Mouse (Mus musculus) neural tube, embryonic 12.5 days (tissue): ENCODE measurements at regions not wholly inside any gene's neighbourhood (a gene's known extent, or its start where the extent isn't known, plus 50 kb on each side); places are given as distances from the start of the nearest gene placed in this dataset.

ENCODE experiments used
- ATAC-seq: fragments of 200-750 bp; cut with Nextera tagmentation; 2 replicates; pipeline ENCODE4 v1.8.0; 2017; ENCODE audit warnings: low read depth, mild to moderate bottlenecking, moderate TSS enrichment, moderate library complexity; ENCODE audit not compliant: low FRiP score
- H3K27ac ChIP-seq: fragments of 300-500 bp; sonication (generic); 2 replicates; pipeline ENCODE4 v1.5.1; 2016
- H3K27me3 ChIP-seq: fragments of 300-500 bp; sonication (generic); replicated peaks from 2 replicates; pipeline ENCODE4 v1.6.1; 2016; ENCODE audit warnings: mild to moderate bottlenecking
- H3K36me3 ChIP-seq: fragments of 300-500 bp; sonication (generic); 2 replicates; pipeline ENCODE4 v1.6.1; 2016; ENCODE audit warnings: mild to moderate bottlenecking
- H3K4me1 ChIP-seq: fragments of 300-500 bp; sonication (generic); 2 replicates; pipeline ENCODE4 v1.6.1; 2016
- H3K4me2 ChIP-seq: fragments of 300-500 bp; sonication (generic); replicated peaks from 2 replicates; pipeline ENCODE4 v1.6.1; 2016; ENCODE audit warnings: mild to moderate bottlenecking
- H3K4me3 ChIP-seq: fragments of 300-500 bp; sonication (generic); 2 replicates; pipeline ENCODE4 v1.5.1; 2016
- H3K9ac ChIP-seq: fragments of 300-500 bp; sonication (generic); 2 replicates; pipeline ENCODE4 v1.6.1; 2016; ENCODE audit warnings: mild to moderate bottlenecking
- H3K9me3 ChIP-seq: fragments of 300-500 bp; sonication (generic); 2 replicates; pipeline ENCODE4 v1.6.1; 2016; ENCODE audit warnings: mild to moderate bottlenecking
- WGBS: fragments of 180-500 bp; shearing (Covaris S2); methylation state at CpG from one replicate; pipeline ENCODE4 v1.1.7; 2016; 5-methylcytosine and 5-hydroxymethylcytosine counted together

- ATAC-seq = no peak
- Histone ChIP-seq H3K9me3 (no peaks in the 10 kb centered on the region), H3K27ac (no peak overlapping the region), H3K9ac (no peak overlapping the region), H3K27me3 (no peaks in the 10 kb centered on the region), H3K4me3 (no peak overlapping the region), H3K4me1 (no peaks in the 10 kb centered on the region), H3K36me3 (no peaks in the 10 kb centered on the region), H3K4me2 (no peak overlapping the region)
- 65% methylated on average over 4 of the region's 4 CpGs for WGBS
Observed at GRCm38 (mm10) chr15:5513146-5513545, 269.2 kb upstream of the Ptger4 start.

DNA sequence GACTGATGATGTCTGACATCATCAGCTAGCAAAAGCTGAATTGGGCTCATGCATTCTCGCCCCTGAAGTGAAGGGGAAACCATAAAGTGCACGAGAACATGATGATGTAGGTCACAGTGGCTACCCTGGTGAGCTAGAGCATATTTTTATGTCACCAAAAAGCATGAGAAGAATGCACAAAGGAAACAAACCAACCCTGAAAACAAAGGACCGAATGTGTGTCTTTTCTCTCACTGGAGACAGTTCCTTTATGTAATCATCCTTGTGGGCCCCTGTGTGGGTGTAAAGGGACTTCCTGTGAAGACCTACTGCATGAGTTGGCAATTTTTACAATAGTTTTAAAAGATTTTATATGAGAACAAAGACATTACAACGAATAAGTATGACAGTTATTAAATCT is 270.2 kb upstream of the Ptger4 start:
- no peaks in the 10 kb centered on the region for H3K9me3 ChIP-seq
- no peak overlapping the region for H3K27ac ChIP-seq
- H3K4me1 ChIP-seq = no peaks in the 10 kb centered on the region
- H3K36me3 ChIP-seq = no peaks in the 10 kb centered on the region
- 56% methylated on average over 4 of the region's 4 CpGs for WGBS
- ATAC-seq = no peak
- H3K27me3 ChIP-seq = no peaks in the 10 kb centered on the region
- H3K9ac ChIP-seq = no peak overlapping the region
- no peak overlapping the region for H3K4me3 ChIP-seq
- no peak overlapping the region for H3K4me2 ChIP-seq

GRCm38 (mm10) chr15:5517244-5517966 is 273.4 kb upstream of the Ptger4 start:
- WGBS = 82% methylated on average over 10 of the region's 10 CpGs
- no peak overlapping the region for H3K4me3 ChIP-seq
- H3K27me3 ChIP-seq = no peaks in the 10 kb centered on the region
- H3K4me2 ChIP-seq = no peak overlapping the region
- no peaks in the 10 kb centered on the region for H3K4me1 ChIP-seq
- no peak for ATAC-seq
- no peaks in the 10 kb centered on the region for H3K9me3 ChIP-seq
- H3K27ac ChIP-seq = no peak overlapping the region
- no peaks in the 10 kb centered on the region for H3K36me3 ChIP-seq
- no peak overlapping the region for H3K9ac ChIP-seq

GRCm38 (mm10) chr15:5519552-5519951 is 275.6 kb upstream of the Ptger4 start:
- no peaks in the 10 kb centered on the region for H3K4me1 ChIP-seq
- no peak for ATAC-seq
- 84% methylated on average over 2 of the region's 2 CpGs for WGBS

DNA sequence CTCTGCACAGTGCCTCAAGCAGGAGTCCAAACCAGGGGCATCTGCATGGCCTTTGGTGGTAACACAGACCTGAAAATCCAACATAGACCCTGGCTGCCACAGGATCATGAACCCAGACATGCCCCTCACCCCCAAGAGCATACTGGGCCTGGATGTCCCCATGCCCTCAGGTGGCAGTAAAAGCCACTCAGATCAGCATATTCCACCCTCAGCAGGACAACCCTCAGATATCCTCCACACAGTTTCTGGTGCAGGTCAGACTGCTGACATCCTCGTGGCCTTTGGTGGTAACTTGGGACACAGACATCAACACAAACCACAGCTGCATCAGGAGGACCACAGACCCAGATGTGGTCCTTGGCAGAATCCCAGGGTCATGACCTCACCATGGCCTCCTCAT is 276.0 kb upstream of the Ptger4 start:
- H3K9ac ChIP-seq = no peak overlapping the region
- no peaks in the 10 kb centered on the region for H3K4me1 ChIP-seq
- no peak overlapping the region for H3K4me3 ChIP-seq
- WGBS = 87% methylated on average over 1 of the region's 1 CpGs
- no peaks in the 10 kb centered on the region for H3K9me3 ChIP-seq
- no peaks in the 10 kb centered on the region for H3K36me3 ChIP-seq
- H3K27me3 ChIP-seq = no peaks in the 10 kb centered on the region
- no peak overlapping the region for H3K4me2 ChIP-seq
- ATAC-seq = no peak
- H3K27ac ChIP-seq = no peak overlapping the region

More at GRCm38 (mm10) chr15:5519552-5519951, 275.6 kb upstream of the Ptger4 start:
- no peak overlapping the region for H3K4me2 ChIP-seq
- H3K9ac ChIP-seq = no peak overlapping the region
- no peak overlapping the region for H3K27ac ChIP-seq
- H3K27me3 ChIP-seq = no peaks in the 10 kb centered on the region
- no peak overlapping the region for H3K4me3 ChIP-seq
- H3K36me3 ChIP-seq = no peaks in the 10 kb centered on the region
- no peaks in the 10 kb centered on the region for H3K9me3 ChIP-seq

- no peaks in the 10 kb centered on the region for H3K36me3 ChIP-seq
- H3K27me3 ChIP-seq = no peaks in the 10 kb centered on the region
- H3K27ac ChIP-seq = no peak overlapping the region
- H3K9ac ChIP-seq = no peak overlapping the region
- ATAC-seq = no peak
- H3K4me1 ChIP-seq = no peaks in the 10 kb centered on the region
- WGBS = 88% methylated on average over 6 of the region's 6 CpGs
- H3K4me2 ChIP-seq = no peak overlapping the region
- H3K4me3 ChIP-seq = no peak overlapping the region
- H3K9me3 ChIP-seq = no peaks in the 10 kb centered on the region
Observed at GRCm38 (mm10) chr15:5528619-5529018, 284.6 kb upstream of the Ptger4 start.

DNA sequence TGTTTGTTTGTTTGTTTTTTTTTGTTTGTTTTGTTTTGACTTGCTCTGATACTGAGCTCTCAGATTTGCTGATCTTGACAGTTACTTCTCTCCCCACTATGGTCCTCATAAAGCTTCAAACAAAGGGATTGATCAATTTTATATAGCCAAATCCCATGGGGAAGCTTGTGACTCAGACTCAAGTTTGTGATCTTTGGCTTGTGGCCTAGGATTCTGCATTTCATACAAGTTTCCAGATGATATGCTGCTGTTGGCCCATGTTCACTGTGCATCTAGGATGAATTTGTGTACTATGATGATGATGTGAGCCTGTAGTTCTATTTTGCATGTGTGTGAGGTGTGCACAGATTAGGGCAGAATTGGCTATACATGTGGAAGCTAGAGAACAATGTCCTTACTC is 289.7 kb upstream of the Ptger4 start:
- Histone ChIP-seq H3K4me1 (no peaks in the 10 kb centered on the region), H3K4me2 (no peak overlapping the region), H3K27me3 (no peaks in the 10 kb centered on the region), H3K9me3 (no peaks in the 10 kb centered on the region), H3K27ac (no peak overlapping the region), H3K9ac (no peak overlapping the region), H3K36me3 (no peaks in the 10 kb centered on the region), H3K4me3 (no peak overlapping the region)
- ATAC-seq = no peak

DNA sequence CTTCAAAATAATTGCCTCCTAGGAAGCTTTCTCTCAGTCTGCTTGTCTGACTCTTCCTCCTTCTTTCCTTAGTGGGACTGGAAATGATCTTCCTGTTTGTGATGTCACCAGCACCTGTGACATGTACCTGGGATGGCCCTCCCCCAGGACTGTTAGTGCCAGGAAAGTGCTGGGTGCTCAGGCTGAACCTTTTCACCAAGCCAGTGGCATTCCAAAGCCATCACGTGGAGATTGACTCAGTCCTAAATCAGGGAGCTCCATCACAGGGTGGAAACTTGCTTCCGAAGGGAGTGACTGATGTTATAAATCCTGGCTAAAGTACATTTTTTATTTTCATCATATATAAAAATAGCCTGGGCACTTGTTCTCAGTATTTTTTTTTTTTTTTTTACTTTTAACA is 293.4 kb upstream of the Ptger4 start:
- 71% methylated on average over 2 of the region's 2 CpGs for WGBS

GRCm38 (mm10) chr15:5539301-5539928 is 295.4 kb upstream of the Ptger4 start:
- 92% methylated on average over 4 of the region's 4 CpGs for WGBS
- Histone ChIP-seq H3K4me3 (no peak overlapping the region), H3K36me3 (no peaks in the 10 kb centered on the region), H3K27me3 (no peaks in the 10 kb centered on the region), H3K27ac (no peak overlapping the region), H3K4me1 (no peaks in the 10 kb centered on the region), H3K9me3 (no peaks in the 10 kb centered on the region), H3K9ac (no peak overlapping the region), H3K4me2 (no peak overlapping the region)
- no peak for ATAC-seq

More for the DNA sequence above, 293.4 kb upstream of the Ptger4 start:
- no peaks in the 10 kb centered on the region for H3K36me3 ChIP-seq
- H3K9ac ChIP-seq = no peak overlapping the region
- ATAC-seq = no peak
- H3K27ac ChIP-seq = no peak overlapping the region
- no peaks in the 10 kb centered on the region for H3K27me3 ChIP-seq
- no peaks in the 10 kb centered on the region for H3K4me1 ChIP-seq
- H3K4me3 ChIP-seq = no peak overlapping the region
- H3K9me3 ChIP-seq = no peaks in the 10 kb centered on the region
- H3K4me2 ChIP-seq = no peak overlapping the region

- no peak for ATAC-seq
- Histone ChIP-seq H3K9ac (no peak overlapping the region), H3K9me3 (no peaks in the 10 kb centered on the region), H3K27me3 (no peaks in the 10 kb centered on the region), H3K4me2 (no peak overlapping the region), H3K27ac (no peak overlapping the region), H3K4me3 (no peak overlapping the region), H3K36me3 (no peaks in the 10 kb centered on the region), H3K4me1 (no peaks in the 10 kb centered on the region)
- 83% methylated on average over 4 of the region's 4 CpGs for WGBS
Observed at GRCm38 (mm10) chr15:5554526-5554925, 310.5 kb upstream of the Ptger4 start.

DNA sequence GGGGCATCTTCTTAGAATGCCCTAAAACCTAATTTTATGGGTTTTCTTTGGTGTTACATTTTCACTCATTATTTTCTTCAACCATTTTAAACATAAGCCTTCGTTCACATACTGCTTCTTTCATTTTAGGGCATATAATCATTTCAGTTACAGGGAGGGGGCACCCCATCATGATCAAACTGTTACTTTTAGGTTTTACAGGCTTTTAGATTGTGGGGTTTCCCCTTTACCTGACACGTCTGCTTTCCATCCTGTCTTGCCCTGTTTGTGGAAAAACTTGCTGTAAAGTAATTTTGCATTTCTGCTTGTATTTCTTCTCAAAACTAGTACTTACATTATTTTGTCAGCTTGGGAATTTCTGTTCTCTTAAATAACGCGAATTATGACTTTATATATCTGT is 310.9 kb upstream of the Ptger4 start:
- no peak overlapping the region for H3K9ac ChIP-seq
- H3K36me3 ChIP-seq = no peaks in the 10 kb centered on the region
- no peak overlapping the region for H3K4me2 ChIP-seq
- H3K27ac ChIP-seq = no peak overlapping the region
- H3K4me1 ChIP-seq = no peaks in the 10 kb centered on the region
- H3K4me3 ChIP-seq = no peak overlapping the region
- H3K27me3 ChIP-seq = no peaks in the 10 kb centered on the region
- 89% methylated on average over 4 of the region's 4 CpGs for WGBS
- no peaks in the 10 kb centered on the region for H3K9me3 ChIP-seq
- ATAC-seq = no peak

- ATAC-seq = no peak
- WGBS = 87% methylated on average over 7 of the region's 7 CpGs
- Histone ChIP-seq H3K27ac (no peak overlapping the region), H3K9me3 (no peaks in the 10 kb centered on the region), H3K27me3 (no peaks in the 10 kb centered on the region), H3K9ac (no peak overlapping the region), H3K36me3 (no peaks in the 10 kb centered on the region), H3K4me1 (no peaks in the 10 kb centered on the region), H3K4me2 (no peak overlapping the region), H3K4me3 (no peak overlapping the region)
Observed at GRCm38 (mm10) chr15:5555381-5556066, 311.5 kb upstream of the Ptger4 start.
